Mouse (Mus musculus) erythroid progenitor cell, adult 5-6 weeks (primary cell): ENCODE data around the gene Gck. TPM values are rescaled to one million over a fixed set of nuclear protein-coding genes. Genes with fewer than 3 reads are reported as not detected.

Experiments
- ATAC-seq: replicated peaks from 2 replicates; pipeline ENCODE4 v1.8.0; 2016; ENCODE audit warnings: moderate number of reproducible peaks, mild to moderate bottlenecking, moderate TSS enrichment, inconsistent platforms; ENCODE audit not compliant: poor library complexity, low FRiP score, severe bottlenecking
- total RNA-seq, 2 experiments: library from RNA; stranded (forward) in 1 of 2; stranded (reverse) in 1 of 2; fragments of 150-400 nt in 1 of 2; fragments of 186-747, 209-891 nt in 1 of 2; gene quantifications; 2 replicates each; pipeline versions ENCODE4 v1.2.3 to v1.2.4; 2015 to 2017; ENCODE audit warnings: low replicate concordance in 2 of 2

The Gck gene
- not detected in 2 replicates for total RNA-seq (2015; ENCODE audit: low replicate concordance)
- not detected in 2 replicates for total RNA-seq (2017; ENCODE audit: low replicate concordance)

- ATAC-seq = no peak
Measured at GRCm38 (mm10) chr11:5949586-5950352, at the start of gene Gck. Gene Gck, minus strand, starts transcription at chr11:5950081.

DNA sequence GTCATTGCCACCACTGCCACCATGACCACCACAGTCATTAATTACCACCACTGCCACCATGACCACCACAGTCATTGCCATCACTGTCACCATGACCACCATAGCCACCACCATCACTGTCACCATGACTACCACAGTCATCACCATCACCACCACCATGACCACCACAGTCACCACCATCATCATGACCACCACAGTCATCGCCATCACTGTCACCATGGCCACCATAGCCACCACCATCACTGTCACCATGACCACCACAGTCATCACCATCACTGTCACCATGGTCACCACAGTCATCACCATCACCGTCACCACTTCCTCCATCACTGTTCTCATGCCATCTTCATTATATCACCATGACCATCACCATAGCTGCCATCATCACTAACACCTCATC, 48.6 kb upstream of the Gck start:
- no peak for ATAC-seq

- ATAC-seq = no peak
Measured at GRCm38 (mm10) chr11:5995989-5996388, 46.1 kb upstream of the Gck start.

DNA sequence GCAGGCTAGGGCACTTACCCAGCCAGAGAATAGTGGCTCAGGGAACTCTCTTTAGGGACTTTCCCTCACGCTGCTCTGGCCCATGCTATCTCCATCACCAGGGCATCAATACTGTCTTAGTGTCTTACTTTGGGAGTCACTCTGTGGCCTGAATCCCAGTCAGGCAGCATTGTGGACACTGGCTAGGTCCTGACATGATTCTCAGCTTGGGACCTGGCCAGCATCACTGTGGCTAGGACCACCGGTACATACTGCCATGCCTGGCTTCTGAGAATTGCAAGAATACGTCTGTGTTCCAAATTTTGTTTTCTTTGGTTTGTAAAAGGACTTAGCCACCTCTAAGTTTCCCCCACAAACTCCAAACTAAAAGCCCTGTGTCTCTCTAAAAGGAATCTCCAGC, 45.0 kb upstream of the Gck start:
- ATAC-seq = no peak

- ATAC-seq = no peak
Measured at GRCm38 (mm10) chr11:5994212-5994611, 44.3 kb upstream of the Gck start.

DNA sequence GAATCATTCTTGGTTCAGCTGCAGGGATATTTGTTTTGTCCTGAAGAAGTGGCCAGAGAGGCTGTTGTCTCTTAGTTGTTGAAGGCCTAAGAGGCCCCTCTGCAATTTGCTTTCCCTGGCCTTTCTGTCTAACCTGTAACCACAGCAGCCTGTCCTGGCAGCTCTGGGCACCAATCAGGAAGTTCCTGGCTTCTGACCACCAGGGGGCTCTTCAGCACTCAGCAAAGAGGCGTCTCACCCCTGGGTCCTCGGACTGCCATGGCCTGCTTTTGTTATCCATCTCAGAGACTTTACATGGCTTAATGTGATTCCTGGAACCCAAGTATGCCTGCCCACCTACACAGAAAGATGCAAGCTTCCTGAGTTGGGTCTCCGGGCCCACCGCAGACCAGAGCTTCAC, 41.0 kb upstream of the Gck start:
- no peak for ATAC-seq

- no peak for ATAC-seq
Measured at GRCm38 (mm10) chr11:5989954-5990593, 40.2 kb upstream of the Gck start.

DNA sequence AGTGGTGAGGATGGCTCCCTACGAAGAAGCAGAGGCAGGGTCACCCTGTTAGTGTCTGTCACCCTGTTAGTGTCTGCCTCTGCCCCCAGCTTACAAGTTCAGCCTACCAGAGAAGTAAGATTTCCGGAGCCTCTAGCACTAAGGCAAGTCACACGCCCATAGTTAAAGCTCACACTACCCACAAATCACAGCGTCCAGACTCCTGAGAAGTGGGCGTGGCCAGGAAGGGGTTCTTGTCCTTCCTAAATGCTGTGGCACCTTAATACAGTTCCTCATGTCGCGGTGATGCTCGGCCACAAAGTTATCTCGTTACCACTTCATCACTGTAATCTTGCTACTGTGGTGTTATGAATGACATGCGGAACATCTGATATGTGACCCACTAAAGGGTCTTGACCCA, 38.2 kb upstream of the Gck start:
- no peak for ATAC-seq

DNA sequence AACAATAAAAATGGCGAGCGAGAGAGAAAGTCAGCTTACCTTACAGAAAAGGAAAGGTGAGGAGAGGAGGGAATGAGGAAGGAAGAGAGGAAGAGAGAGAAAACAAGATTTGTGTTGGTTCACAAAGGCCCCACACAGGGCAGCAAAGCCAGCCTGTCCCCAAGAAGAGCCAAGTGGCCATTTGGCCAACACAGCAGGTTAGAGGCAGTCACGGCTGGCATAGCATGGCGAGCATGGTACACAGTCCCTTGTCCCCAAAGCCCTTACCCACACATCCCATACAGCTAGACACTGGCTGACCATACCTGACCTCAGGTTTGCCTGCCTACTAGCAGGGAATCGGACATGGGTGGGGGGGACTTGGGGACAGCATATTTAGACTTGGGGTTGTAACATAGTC, 33.7 kb upstream of the Gck start:
- no peak for ATAC-seq

GRCm38 (mm10) chr11:5981323-5981722, 31.4 kb upstream of the Gck start:
- no peak for ATAC-seq

- ATAC-seq = no peak
Measured at GRCm38 (mm10) chr11:5980561-5980960, 30.7 kb upstream of the Gck start.

DNA sequence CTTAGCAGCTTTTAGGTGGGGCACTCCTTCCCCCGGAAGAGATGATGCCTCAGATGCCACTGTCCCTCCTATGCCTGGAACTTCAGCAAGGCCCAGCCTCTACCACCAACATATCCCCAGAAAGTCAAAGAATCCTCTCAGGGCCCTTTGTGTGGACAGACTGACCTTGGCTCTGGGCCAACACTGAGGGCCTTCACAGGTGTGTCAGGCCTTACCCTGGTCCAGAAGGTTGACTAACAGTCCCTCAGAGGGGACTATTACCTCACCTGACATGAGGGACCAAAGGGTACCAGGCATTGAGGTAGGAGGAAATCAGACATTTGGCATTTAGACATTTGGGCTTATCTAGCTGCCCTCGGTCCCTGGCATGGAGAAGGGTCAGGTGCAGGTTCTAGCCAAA, 30.2 kb upstream of the Gck start:
- ATAC-seq = no peak

- ATAC-seq = no peak
Measured at GRCm38 (mm10) chr11:5979088-5979487, 29.2 kb upstream of the Gck start.

DNA sequence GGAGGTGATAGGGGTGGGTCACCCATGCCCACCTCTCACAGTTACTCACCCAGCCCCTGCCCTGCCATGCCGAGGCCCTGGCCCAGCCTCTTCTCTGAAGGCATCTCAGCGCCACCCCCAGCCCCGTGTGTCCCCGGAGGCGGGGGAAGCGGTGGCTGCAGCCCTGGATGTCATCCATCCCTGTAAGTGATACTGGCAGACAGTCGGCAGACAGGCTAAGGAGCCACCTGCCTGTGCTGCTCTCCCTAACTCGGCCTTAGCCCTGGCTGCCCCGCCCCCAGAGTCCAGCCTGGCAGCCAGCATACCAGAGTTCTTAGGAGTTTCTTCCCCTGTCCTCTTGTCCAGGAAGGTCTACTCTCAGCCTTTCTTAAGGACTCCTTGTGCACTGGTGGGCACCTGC, 26.2 kb upstream of the Gck start:
- no peak for ATAC-seq

- no peak for ATAC-seq
Measured at GRCm38 (mm10) chr11:5975068-5975467, 25.2 kb upstream of the Gck start.

- no peak for ATAC-seq
Measured at GRCm38 (mm10) chr11:5974053-5974452, 24.2 kb upstream of the Gck start.

GRCm38 (mm10) chr11:5973151-5973550, 23.3 kb upstream of the Gck start:
- no peak for ATAC-seq

DNA sequence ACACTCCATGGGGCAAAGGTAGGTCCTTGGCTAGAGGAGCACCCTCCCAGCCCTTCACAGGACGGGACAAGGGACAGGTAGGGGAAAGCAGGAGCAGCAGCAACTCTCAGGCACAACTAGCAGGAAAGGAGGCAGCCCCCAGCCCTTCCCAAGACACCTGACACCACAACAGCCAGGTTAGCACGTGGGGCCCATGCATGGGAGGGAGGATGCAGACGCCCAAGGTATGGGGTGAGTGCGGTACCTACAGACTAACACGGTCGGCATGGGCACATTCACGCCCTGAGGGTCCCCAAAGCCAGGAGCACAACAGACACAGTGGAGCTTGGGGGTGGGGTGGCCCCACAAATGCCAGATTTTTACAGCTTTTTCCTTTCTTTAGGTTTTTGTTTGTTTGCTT, 21.3 kb upstream of the Gck start:
- ATAC-seq = no peak

GRCm38 (mm10) chr11:5968223-5968622, 18.3 kb upstream of the Gck start:
- ATAC-seq = no peak

GRCm38 (mm10) chr11:5966751-5967150, 16.9 kb upstream of the Gck start:
- ATAC-seq = no peak

DNA sequence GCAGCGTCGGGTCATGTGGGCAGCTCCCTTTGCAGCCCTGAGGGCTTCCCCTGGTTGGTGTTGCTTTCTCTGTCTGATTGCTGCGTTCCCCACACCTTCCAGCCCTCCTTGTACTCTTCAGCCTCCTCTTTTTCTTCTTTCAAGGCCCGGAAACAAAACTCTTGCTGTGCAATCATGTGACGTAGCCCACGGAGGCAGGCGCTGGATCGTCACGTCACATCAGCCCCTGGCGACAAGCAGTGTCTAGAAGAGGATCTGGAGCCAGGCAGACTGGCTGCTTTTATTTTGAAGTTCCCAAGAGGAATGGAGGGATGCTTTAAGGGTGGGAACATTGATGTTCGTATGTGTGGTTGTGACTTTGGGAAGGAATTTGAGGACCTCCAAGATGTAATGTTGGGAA, 16.0 kb upstream of the Gck start:
- ATAC-seq = no peak

DNA sequence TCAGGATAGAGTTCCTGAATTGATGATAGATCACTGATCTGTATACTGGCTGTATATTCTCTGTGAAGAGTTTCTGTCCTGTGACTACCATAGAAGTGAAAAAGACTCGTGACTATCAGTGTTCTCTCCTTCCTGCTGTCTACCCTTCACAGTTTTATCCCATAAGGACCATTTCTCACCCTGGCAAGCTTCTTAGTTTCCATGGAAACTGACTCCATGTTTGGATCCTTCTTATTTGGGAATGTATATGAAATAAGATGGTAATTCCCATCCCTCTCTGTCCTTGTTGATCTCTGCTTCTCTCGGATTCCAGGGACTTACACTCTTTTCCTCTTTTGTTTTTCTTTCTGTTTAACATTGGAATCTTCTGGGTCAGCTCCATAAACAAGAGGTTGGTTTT, 10.2 kb upstream of the Gck start:
- no peak for ATAC-seq
